Comparison of ENCODE assay signal across 21 mouse cellular contexts in the genomic region with DNA sequence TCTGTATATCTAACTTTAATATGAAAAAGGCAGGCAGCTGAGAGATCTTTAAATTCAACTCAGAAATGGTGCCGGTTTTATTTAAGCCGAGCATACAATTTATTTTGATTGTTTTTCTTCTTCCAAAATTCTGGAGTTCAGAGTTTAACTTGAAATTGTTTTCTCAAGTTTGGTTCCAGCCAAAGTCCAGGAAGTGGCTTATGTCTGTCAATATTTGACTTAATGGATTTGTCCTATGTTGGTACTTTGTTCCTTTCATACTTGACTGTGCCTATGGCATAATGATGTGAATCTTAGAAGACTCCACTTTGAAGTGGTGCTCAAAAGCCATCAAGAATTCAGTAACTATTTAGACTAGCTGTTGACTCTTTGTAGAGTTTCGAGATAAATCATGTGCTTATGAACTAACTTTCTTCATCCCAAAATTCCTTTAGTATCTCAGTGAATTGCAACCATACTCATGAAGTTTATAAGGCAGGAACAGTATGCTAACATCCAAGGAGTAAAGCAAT.
"Had no signal": no experiment of that assay in that cellular context is flagged by ENCODE, and none has a peak within 500 bp of the region (broad histone marks: within the 10 kb centered on the region; RNA-seq: fewer than 3 reads in every experiment).

No protein-coding gene starts in this region.

- DNase-seq: kidney, adult 11 months; kidney, postnatal 10 days; layer of hippocampus, postnatal 36 days; right cerebral cortex, adult 18-20 months; right cerebral cortex, postnatal 14 days; right cerebral cortex, postnatal 4 days; thymus, adult 2 months; thymus, postnatal 14 days; thymus, postnatal 4 days had no signal

- H3K9me3 ChIP-seq: intestine, embryonic 15.5 days; kidney, embryonic 15.5 days; liver, embryonic 12.5 days; liver, embryonic 15.5 days; midbrain, embryonic 12.5 days; midbrain, embryonic 15.5 days; neural tube, embryonic 12.5 days; neural tube, embryonic 15.5 days had no signal

- ATAC-seq: hindbrain, embryonic 16.5 days; intestine, embryonic 15.5 days; liver, embryonic 12.5 days; midbrain, embryonic 15.5 days had no signal

- H3K36me3 ChIP-seq: intestine, embryonic 15.5 days; kidney, embryonic 15.5 days; liver, embryonic 12.5 days; liver, embryonic 15.5 days; midbrain, embryonic 15.5 days; neural tube, embryonic 15.5 days had no signal

- H3K27ac ChIP-seq: intestine, embryonic 15.5 days; kidney, embryonic 15.5 days; left cerebral cortex, adult 2 months; liver, embryonic 12.5 days; liver, embryonic 15.5 days; macrophage; midbrain, embryonic 12.5 days; midbrain, embryonic 15.5 days; neural tube, embryonic 12.5 days; neural tube, embryonic 15.5 days; stomach, postnatal 0 days had no signal

- H3K9ac ChIP-seq: intestine, embryonic 15.5 days; kidney, embryonic 15.5 days; liver, embryonic 12.5 days; liver, embryonic 15.5 days; midbrain, embryonic 12.5 days; midbrain, embryonic 15.5 days; neural tube, embryonic 12.5 days; neural tube, embryonic 15.5 days had no signal

- H3K4me1 ChIP-seq: intestine, embryonic 15.5 days; kidney, embryonic 15.5 days; liver, embryonic 12.5 days; liver, embryonic 15.5 days; midbrain, embryonic 15.5 days; neural tube, embryonic 12.5 days; neural tube, embryonic 15.5 days had no signal

- H3K4me3 ChIP-seq: intestine, embryonic 15.5 days; kidney, embryonic 15.5 days; left cerebral cortex, adult 2 months; liver, embryonic 12.5 days; liver, embryonic 15.5 days; midbrain, embryonic 12.5 days; midbrain, embryonic 15.5 days; neural tube, embryonic 12.5 days; neural tube, embryonic 15.5 days had no signal

- H3K4me2 ChIP-seq: intestine, embryonic 15.5 days; kidney, embryonic 15.5 days; liver, embryonic 12.5 days; liver, embryonic 15.5 days; midbrain, embryonic 12.5 days; midbrain, embryonic 15.5 days; neural tube, embryonic 12.5 days; neural tube, embryonic 15.5 days had no signal

- H3K27me3 ChIP-seq: intestine, embryonic 15.5 days; kidney, embryonic 15.5 days; liver, embryonic 12.5 days; liver, embryonic 15.5 days; midbrain, embryonic 12.5 days; midbrain, embryonic 15.5 days; neural tube, embryonic 12.5 days; neural tube, embryonic 15.5 days had no signal
